Mouse (Mus musculus) natural killer cell, adult 2 months (primary cell): ENCODE results near the gene Reg3d.
"Not testable (repeated sequence)": the region's sequence is repeated elsewhere in the genome, so short reads cannot be mapped to it uniquely, and the experiment has no call there.

Experiments
- DNase-seq, 2 experiments: peaks; one replicate each; pipeline ENCODE4 v3.0.0; 2022; ENCODE audit warnings: low spot score in 2 of 2

Gene Reg3d

DNA sequence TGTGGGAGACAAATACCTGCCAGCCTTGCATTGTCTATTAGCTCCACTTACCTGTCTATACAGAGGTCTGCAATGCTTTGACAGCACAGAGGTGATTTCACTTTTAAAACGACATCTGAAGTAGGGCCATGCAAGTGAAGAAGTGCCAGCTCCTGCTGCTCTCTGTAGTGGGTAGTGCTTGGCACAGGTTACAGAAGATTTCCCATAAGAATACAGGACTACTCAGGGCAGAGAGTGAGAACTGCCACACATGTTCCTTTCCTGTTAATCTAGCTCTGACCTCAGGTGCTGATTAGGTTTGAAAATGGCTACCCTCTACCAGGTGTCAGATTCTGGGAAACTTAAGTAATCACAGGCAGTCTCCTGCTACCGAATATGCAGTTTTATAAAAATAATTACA, at the start of gene Reg3d:
Gene Reg3d (minus strand): TSS at position 101 of the 400 bp plus-strand sequence.
- DNase-seq, result no peak

DNA sequence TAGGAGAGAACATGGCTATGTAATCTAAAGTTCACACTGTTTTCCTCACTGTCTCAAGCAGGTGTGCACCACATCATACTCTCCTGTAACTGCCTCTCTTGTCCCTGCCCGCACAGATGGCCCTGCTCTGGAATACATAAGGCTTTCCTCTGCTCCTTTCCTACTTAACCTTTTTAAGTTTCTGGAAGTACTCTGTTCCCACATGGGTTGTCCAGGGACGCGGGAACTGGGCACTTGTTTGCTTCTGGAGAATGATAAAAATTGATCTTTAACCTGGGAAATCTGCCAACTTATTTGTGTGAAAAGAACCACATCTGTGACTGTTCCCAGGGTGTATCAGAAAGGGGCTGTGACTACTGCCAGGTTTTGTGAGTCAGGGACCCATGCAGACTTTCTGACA, 46.8 kb upstream of the Reg3d start:
- DNase-seq, result no peak

DNA sequence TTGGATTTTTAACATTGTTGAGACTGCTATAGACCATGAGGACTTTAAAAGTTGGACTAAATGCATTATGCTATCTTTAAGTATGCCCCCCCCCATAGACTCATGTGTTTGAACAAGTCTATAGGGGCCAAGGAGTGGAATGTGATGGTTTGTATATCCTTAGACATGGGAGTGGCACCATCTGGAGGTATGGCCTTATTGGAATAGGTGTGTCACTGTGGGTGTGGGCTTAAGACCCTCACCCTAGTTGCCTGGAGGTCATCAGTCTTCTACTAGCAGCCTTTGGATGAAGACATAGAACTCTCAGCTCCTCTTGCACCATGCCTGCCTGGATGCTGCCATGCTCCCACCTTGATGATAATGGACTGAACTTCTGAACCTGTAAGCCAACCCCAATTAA, 43.7 kb upstream of the Reg3d start, which contains the start of gene Reg1:
Gene Reg1 (plus strand): TSS at position 301 of the 400 bp plus-strand sequence.
- DNase-seq, result not testable (repeated sequence)

DNA sequence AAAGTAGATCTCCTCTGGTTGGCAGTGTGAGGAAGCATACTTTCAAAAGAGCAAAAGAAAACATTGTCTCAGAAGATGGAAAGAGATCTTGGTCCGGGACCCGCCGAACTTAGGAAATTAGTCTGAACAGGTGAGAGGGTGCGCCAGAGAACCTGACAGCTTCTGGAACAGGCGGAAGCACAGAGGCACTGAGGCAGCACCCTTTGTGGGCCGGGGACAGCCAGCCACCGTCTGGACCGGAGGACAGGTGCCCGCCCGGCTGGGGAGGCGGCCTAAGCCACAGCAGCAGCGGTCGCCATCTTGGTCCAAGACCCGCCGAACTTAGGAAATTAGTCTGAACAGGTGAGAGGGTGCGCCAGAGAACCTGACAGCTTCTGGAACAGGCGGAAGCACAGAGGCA, 16.7 kb upstream of the Reg3d start, which contains the start of gene Reg2:
Gene Reg2 (plus strand): TSS at position 301 of the 400 bp plus-strand sequence.
- not testable (repeated sequence) for DNase-seq

DNA sequence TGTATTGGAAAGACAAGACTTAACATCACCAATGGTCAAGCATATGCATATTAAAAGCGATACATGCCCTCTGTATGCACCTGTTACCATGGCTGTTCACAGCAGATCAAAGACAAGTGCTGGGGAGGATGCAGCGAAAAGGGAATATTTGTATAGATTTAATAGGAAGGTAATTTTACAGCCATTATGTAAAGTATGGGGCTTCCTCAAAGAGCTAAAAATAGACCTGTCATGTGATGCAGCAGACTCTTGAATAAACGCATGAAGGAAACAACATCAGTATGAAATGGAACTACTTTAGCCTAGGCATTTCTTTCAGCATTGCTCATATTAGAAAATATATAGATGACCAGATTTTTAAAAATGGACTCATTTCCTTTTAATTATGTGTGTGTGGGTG, 6.9 kb upstream of the Reg3d start:
- DNase-seq, result no peak

DNA sequence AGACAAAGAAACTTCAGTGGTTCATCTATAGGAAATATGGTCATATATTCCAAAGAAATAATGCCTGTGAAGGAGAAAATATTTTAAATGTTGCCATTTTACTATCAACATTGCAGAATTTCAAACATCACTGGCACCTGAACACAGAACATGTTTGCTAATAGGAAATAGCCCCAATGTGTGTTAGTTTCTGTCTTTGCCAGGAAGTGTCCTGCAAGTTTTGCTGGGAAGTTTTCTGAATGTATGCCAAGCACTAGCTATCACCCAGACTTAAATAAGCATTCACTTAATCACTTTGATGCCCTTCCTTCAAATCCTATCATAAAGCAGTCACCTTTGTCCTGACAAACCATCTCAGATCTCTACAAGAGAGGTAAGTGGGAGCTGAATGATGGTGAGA, 1.7 kb upstream of the Reg3d start, which contains the start of gene Reg3a:
Gene Reg3a (plus strand): TSS at position 301 of the 400 bp plus-strand sequence.
- no peak for DNase-seq

DNA sequence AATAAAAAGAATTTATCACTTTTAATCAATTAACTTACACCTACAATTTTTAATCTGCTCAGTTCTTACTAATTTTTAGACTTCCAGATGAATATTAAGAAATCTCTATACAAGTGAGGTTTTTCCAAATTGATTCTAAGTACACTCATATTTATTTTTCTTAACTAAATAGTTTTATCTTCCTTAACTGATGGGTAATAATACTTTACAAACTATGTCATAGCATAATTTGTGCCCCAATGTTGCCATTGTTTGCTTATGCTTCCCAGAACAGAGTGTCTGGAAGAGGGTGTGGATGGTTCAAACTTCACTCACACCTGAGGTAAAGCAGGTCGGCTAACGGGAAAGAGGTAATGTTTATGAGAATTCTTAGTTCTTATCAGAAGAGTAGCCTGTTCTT, 8.3 kb downstream of the Reg3d start, which contains the start of gene Reg3b:
Gene Reg3b (plus strand): TSS at position 301 of the 400 bp plus-strand sequence.
- DNase-seq, result no peak

DNA sequence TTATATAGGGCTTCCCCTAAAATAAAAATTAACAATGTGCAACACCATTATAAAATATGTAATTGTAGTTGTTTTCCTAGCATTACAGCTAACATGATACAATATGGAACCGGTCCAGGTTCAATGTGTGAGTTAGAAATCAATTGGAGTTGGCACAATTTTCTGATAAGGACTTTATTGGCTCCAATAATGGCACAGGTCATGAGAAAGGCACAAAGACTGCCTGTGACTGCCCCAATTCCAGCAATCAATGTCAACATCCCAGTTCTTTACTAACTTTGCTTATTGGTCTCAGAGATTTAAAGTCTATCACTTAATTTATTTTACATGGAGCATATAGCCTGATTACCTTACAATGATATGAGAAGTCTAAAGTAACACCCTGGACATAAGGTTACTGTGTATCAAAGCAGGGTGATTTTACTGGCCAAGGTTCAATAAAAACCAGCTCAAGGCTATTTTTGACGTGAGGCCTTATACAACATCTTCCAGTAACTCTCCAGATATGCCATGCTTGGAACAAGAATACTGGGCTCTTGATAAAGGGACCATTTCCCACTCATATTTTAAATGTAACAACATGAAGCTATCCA, 16.6 kb downstream of the Reg3d start:
- DNase-seq, result no peak

DNA sequence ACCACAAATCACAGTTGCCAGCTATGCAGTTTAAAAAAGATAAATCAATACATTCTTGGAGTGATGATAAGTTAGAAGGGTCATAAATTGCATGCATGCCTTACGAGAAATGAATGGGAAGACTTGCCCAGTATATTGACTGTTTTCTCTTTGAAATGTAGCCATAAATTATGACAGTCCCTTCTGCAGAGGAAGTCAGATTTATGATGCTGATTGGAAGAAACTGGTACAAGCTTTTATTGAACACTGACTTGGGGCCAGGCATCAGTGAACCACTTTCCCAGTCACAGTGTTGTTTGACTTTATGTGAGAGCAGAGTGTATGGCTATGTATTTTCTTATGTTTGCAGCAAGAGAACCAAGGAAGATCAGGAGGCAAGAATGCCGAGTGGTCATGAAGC, 37.0 kb downstream of the Reg3d start:
- no peak for DNase-seq

DNA sequence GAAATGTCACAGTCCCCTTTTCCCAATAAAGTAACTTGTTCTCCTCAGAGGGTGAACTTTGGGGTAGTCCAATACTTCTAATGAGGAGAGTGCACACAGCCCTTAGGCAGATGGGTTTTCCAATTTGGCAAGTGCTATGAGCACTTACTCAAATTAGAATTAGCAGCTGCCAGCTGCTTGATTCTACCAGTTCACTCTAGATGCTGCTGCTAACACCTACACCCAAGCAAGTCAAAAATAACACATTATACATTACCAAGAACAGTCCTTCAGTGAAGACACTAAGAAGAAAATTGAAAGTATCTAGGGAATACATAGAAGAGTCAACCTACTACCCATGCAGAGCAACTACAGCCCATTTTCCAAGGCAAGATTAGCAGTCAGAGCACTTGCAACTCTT, 38.4 kb downstream of the Reg3d start:
- DNase-seq, result no peak

DNA sequence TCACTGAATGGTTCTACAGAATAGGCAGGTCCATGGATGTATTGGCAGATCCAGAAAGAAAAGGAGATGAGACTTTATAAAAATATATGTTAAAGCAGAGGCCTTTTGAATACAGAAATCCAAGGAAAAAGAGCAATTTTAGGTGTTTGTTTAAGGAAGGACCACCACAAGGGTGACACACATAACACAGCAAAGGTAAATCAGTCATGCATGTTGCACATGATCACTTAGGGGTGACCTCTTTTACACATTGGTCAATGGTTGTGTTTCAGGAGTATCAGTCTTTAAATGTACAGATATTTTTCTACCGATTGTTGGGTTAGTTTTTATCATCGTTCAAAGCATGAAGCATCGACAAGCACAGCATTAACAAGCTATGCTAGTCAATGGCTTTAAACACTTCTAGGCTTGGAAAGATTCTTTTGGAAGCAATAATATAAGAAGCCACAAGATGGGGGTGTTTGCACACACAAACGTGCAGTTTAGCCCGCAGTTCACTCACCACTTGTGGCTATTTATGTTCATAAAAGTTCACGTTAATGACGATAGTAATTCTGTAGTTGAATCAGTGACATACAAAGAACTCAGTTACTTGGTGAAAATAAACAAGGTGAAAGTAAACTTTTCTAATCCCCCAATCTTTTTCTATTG, 46.6 kb downstream of the Reg3d start:
- no peak for DNase-seq

DNA sequence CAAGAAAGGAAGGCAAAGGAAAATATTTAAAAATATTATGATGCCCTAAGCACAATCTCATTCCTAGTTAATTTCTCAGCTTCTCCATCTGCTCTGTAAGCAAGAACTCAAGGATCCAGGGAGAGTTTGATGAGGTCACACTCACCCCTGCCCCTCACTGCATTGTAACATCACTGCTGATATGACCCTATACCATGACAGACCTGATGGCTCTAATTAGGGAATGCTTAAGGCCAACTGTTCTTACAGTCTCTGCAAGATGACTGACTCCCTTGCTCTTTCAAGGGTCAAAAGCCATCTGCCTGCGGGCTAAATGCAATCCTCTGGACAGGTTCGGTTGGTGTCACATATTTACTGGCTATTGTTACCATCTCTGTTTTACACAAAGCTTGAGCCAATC, 49.5 kb downstream of the Reg3d start:
- no peak for DNase-seq

DNA sequence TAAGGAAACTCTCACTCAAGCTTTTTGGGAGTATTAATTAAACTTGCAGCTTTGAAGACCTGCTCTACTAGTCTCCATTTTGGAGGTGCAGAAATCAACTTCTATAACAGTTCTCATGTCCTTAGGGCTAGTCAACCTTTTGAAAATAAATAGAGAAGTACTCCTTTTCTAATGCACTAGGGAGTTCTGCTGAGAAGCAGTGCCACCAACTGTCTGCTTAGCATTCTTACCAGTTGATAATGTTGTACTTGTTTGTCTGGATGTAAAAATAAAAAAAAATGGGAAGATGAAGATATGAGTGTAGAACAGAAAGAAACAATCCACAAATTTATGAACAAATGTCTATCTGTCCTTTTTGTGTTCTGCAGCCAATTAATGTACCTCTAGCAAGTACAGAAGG, 50.9 kb downstream of the Reg3d start:
- no peak for DNase-seq
